Mouse (Mus musculus) myocyte (in vitro differentiated cells): ENCODE measurements around the gene Hist2h3b.

Experiments used
- CEBPB ChIP-seq: IDR thresholded peaks from 2 replicates; pipeline ENCODE4 v1.6.1; 2011; ENCODE audit warnings: mild to moderate bottlenecking, moderate library complexity; ENCODE audit not compliant: poor library complexity, insufficient read depth, severe bottlenecking
- E2F4 ChIP-seq: IDR thresholded peaks from one replicate; pipeline ENCODE4 v1.6.1; 2011; ENCODE audit warnings: mild to moderate bottlenecking, control low read depth, moderate library complexity; ENCODE audit not compliant: insufficient read depth
- MAX ChIP-seq: IDR thresholded peaks from one replicate; pipeline ENCODE4 v1.6.1; 2011; ENCODE audit warnings: low read depth, mild to moderate bottlenecking, control low read depth
- MYOD1 ChIP-seq, 3 experiments: IDR thresholded peaks; one replicate each; pipeline ENCODE4 v1.6.1; 2011; ENCODE audit warnings: control low read depth in 2 of 3, low read depth in 2 of 3, mild to moderate bottlenecking in 2 of 3, moderate library complexity in 1 of 3; ENCODE audit not compliant: insufficient read length in 2 of 3, control insufficient read depth in 1 of 3
- MYOG ChIP-seq, 3 experiments: IDR thresholded peaks; one replicate each; pipeline ENCODE4 v1.6.1; 2011; ENCODE audit warnings: control low read depth in 2 of 3, low read depth in 2 of 3, mild to moderate bottlenecking in 2 of 3; ENCODE audit not compliant: insufficient read length in 2 of 3, control insufficient read depth in 1 of 3, insufficient read depth in 1 of 3
- POLR2A ChIP-seq: IDR thresholded peaks from one replicate; pipeline ENCODE4 v1.6.1; 2011; ENCODE audit warnings: low read depth, mild to moderate bottlenecking, control low read depth, moderate library complexity; ENCODE audit not compliant: insufficient read length
- POLR2AphosphoS2 ChIP-seq: IDR thresholded peaks from one replicate; pipeline ENCODE4 v1.6.1; 2011; ENCODE audit warnings: low read depth, control low read depth; ENCODE audit not compliant: insufficient read length
- REST ChIP-seq: IDR thresholded peaks from one replicate; pipeline ENCODE4 v1.6.1; 2011; ENCODE audit warnings: mild to moderate bottlenecking, control low read depth, moderate library complexity; ENCODE audit not compliant: insufficient read depth, insufficient read length
- SRF ChIP-seq: IDR thresholded peaks from one replicate; pipeline ENCODE4 v1.6.1; 2011; ENCODE audit warnings: low read depth; ENCODE audit not compliant: control insufficient read depth, insufficient read length
- TCF12 ChIP-seq: IDR thresholded peaks from one replicate; pipeline ENCODE4 v1.6.1; 2011; ENCODE audit warnings: mild to moderate bottlenecking, control low read depth; ENCODE audit not compliant: poor library complexity, insufficient read depth, severe bottlenecking
- TCF3 ChIP-seq: IDR thresholded peaks from one replicate; pipeline ENCODE4 v1.6.1; 2011; ENCODE audit warnings: low read depth, control low read depth; ENCODE audit not compliant: insufficient read length
- USF1 ChIP-seq: IDR thresholded peaks from one replicate; pipeline ENCODE4 v1.6.1; 2011; ENCODE audit warnings: low read depth, mild to moderate bottlenecking, control low read depth, moderate library complexity

DNA sequence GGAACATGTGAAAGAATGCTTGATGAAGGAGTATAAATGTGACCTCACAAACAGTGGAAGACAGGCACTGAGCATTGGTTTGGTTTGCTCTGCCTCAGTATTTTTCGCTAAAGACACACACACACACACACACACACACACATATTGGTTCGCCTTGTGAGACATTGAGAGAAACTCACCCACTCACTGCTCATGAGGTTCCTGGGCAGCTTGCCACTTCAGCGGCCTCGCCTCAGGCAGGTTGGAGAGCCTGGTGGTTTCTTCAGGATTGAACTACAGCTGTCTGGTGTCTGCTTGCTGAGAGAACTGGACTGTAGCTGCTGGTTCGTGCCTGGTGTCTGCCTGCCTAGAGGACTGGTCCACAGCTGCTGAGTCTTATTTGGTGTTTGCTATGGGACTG is 8.2 kb upstream of the Hist2h3b start:
- TF ChIP-seq POLR2A, result no peak
- TF ChIP-seq TCF12, result no peak
- TF ChIP-seq MYOG (IDR thresholded peaks at IDR 0.05; ENCODE audit: control insufficient read depth in 1 of 3, insufficient read depth in 1 of 3, insufficient read length in 2 of 3, low read depth in 2 of 3), result no peak
- TF ChIP-seq POLR2AphosphoS2, result no peak
- TF ChIP-seq E2F4, result no peak
- no peak for TF ChIP-seq CEBPB
- no peak for TF ChIP-seq MYOD1 (IDR thresholded peaks at IDR 0.05; ENCODE audit: control insufficient read depth in 1 of 3, insufficient read length in 2 of 3, low read depth in 2 of 3)
- TF ChIP-seq USF1, result no peak
- TF ChIP-seq TCF3, result no peak
- TF ChIP-seq MAX, result no peak
- no peak for TF ChIP-seq REST
- TF ChIP-seq SRF, result no peak
